Mouse (Mus musculus) adrenal gland, postnatal 36 days (tissue): ENCODE data around the gene Stk26. TPM values are rescaled to one million over a fixed set of nuclear protein-coding genes. Genes with fewer than 3 reads are reported as not detected.

Experiments used
- DNase-seq, 2 experiments: peaks; one replicate each; pipeline ENCODE4 v3.0.0; 2021; ENCODE audit warnings: mixed read lengths in 1 of 2
- total RNA-seq, 2 experiments: library from RNA; stranded (reverse); gene quantifications; 2 replicates each; pipeline ENCODE4 v1.2.3; 2021

Stk26 gene
- total RNA-seq, 2 experiments from 2014 or later: 2.4 to 2.8 TPM

DNA sequence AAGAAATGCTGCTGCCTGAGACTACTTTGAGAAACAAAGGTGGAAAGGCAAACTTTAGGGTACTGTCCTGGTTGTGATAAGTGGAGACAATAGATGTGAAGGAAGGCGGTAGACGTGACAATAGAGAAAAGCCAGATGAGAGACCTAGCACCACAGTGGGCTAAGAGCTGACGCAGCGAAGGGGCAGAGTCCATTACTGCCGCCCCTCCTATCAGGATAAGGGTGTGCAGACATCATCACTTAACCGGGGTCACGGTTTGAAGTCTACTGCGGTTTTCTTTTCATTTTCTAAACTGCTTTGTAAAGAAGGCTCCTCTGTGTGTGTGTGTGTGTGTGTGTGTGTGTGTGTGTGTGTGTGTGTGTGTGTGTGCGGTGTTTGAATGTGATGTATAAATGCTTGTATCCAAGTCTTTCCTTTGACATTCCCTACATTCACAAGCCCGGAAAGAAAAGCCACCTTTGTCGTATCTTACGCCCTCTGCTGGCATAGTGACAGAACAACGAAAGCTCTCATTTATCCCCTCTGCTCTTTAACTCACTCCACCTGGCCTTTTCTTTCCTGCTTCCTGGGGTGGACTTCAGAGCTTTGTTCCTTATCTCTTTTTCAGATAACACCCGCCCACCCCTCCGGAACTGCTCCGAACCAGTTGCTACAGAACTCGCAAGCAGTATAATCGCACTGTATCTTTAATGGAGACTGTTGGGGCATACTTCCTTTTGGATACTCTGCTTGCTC is 84.0 kb downstream of the Stk26 start:
- DNase-seq: peak; percentile 4 to 21

DNA sequence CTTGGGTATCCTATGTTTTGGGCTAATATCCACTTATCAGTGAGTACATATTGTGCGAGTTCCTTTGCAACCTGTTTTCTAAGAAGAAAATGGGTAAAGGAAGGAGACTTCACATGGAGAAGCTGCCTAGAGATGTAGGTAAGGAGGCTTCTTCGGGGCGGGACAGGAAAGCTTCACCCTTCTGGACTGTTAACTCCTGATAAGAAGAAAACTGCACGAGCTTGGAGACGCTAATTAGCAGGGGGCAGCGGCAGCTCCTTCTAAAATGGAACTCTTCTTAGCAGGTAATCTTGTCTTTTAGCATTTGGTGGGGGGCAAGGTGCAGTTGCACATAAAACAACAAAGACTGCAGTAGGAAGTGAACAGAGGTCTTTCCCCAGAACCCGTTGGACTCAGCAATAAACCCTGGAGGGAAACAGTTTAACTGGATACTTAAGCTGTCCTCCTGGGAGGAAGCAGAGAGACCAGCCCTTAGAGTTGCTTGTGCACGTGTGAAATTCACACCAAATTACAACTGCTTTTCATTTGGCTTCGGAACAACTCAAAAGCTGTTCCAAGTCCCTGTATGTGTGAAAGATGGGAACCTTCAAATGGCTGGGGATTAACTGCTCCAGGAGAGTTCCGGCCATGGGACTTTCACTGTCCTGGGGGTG is 86.2 kb downstream of the Stk26 start:
- no peak for DNase-seq

DNA sequence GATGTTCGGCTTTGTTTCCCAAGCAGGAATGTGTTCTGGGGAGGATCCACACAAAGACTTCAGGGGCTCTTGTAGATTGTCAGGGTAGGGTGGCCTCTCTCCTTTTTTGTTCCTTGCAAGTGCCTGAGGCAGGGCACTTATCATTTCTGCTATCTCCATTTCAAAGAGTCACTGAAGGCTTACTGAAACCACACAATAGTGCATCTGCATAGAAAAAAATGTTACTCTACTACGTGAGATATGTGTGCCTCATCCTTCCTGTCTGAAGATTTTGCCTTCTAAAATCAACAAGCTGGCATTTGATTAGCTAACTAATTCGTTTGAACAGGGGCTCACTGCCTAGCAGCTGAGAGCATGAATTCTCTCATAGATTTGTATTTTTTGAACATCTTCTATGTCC is 89.5 kb downstream of the Stk26 start:
- no peak for DNase-seq

DNA sequence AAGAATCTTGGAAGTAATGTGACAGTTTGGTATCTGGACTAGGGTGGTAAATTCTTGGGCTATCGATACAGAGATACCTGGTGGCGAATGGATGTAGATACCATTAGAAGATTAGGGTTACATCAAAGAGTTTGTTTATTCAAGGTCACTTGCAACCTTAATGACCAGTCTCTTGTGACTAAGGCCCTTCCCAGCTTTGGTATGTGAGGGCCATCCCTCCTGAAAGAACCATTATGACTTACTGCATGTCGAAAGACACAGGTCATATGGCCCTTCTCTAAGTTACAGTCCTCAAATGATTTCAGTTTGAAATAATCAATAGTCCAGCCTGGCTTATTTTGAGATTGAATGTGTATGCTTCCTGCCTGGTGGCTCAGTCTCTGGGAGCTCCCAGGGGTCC is 96.3 kb downstream of the Stk26 start:
- no peak for DNase-seq

DNA sequence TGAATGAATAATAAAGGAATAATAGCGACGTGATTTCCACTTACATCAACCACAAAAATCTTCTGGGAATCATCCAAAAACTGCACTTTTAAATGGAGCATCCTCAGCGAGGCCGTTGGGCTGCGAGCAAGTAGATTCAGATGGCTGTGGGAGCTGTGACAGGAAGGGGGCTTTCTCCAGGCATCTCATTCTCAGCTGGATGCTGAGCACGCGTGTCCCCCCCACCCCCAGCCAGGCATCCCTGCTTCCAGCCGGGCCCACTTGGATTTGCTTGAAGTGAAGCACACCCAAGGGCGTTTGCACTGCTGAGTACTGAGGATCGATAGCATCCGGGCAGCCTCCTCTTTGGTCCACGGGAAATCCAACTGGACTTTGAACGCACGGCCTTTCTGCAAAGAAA is 101.8 kb downstream of the Stk26 start, which contains the start of gene Frmd7:
Frmd7 (minus strand) TSS at position 101 of the 400 bp plus-strand sequence.
- DNase-seq: no peak

Other genes with a start within 250 kb of the Stk26 start
- gene Frmd7, start 101.7 kb downstream of the Stk26 start, total RNA-seq: not detected
- gene Rap2c, start 177.0 kb downstream of the Stk26 start, total RNA-seq: 10 to 100 TPM; 27.0 to 28.5 TPM